Mouse (Mus musculus): ENCODE data around the gene Frmd4b.

- TF ChIP-seq CTCF (IDR thresholded peaks at IDR 0.05; ENCODE audit: control insufficient read depth, insufficient read depth, insufficient replicate concordance, low read depth, low read length) (no peak), POLR2A (IDR thresholded peaks at IDR 0.05; ENCODE audit: control insufficient read depth, low read depth, low read length) (no peak)
These were observed 321.3 kb downstream of the Frmd4b start for GRCm38 (mm10) chr6:97295866-97296527.
